Mouse (Mus musculus) limb, embryonic 11.5 days (tissue): ENCODE results near the gene Hoxb6. TPM values are rescaled to one million over a fixed set of nuclear protein-coding genes. Genes with fewer than 3 reads are reported as not detected.
A peak's percentile ranks its signal among the peaks of the same experiment; 100 is the strongest.

Source experiments
- ATAC-seq: fragments of 200-750 bp; cut with Nextera tagmentation; 2 replicates; pipeline ENCODE4 v1.8.0; 2017; ENCODE audit warnings: low read depth; ENCODE audit not compliant: insufficient number of reproducible peaks, low FRiP score, low TSS enrichment
- DNase-seq: peaks from one replicate; pipeline ENCODE4 v3.0.0-alpha.2; 2015; ENCODE audit warnings: low spot score
- H3K27ac ChIP-seq: fragments of 300-500 bp; sonication (generic); replicated peaks from 2 replicates; pipeline ENCODE4 v1.5.1; 2014; ENCODE audit warnings: low read depth, mild to moderate bottlenecking, low read length
- H3K27me3 ChIP-seq: fragments of 300-500 bp; sonication (generic); 2 replicates; pipeline ENCODE4 v1.6.1; 2014; ENCODE audit warnings: mild to moderate bottlenecking, low read length, mixed read lengths; ENCODE audit not compliant: control insufficient read depth, insufficient read depth
- H3K36me3 ChIP-seq: fragments of 300-500 bp; sonication (generic); 2 replicates; pipeline ENCODE4 v1.6.1; 2014; ENCODE audit warnings: mild to moderate bottlenecking, low read length, moderate library complexity, mixed read lengths; ENCODE audit not compliant: control insufficient read depth, insufficient read depth
- H3K4me1 ChIP-seq: fragments of 300-500 bp; sonication (generic); 2 replicates; pipeline ENCODE4 v1.6.1; 2014; ENCODE audit warnings: low read length, mixed read lengths; ENCODE audit not compliant: control insufficient read depth, insufficient read depth
- H3K4me2 ChIP-seq: fragments of 300-500 bp; sonication (generic); 2 replicates; pipeline ENCODE4 v1.6.1; 2014; ENCODE audit warnings: low read depth, mild to moderate bottlenecking, moderate library complexity; ENCODE audit not compliant: severe bottlenecking
- H3K4me3 ChIP-seq: fragments of 300-500 bp; sonication (generic); 2 replicates; pipeline ENCODE4 v1.5.1; 2014; ENCODE audit warnings: low read depth, low read length
- H3K9ac ChIP-seq: fragments of 300-500 bp; sonication (generic); 2 replicates; pipeline ENCODE4 v1.6.1; 2014; ENCODE audit warnings: mild to moderate bottlenecking, low read length
- H3K9me3 ChIP-seq: fragments of 300-500 bp; sonication (generic); 2 replicates; pipeline ENCODE4 v1.6.1; 2016; ENCODE audit warnings: low read length; ENCODE audit not compliant: control insufficient read depth
- WGBS: fragments of 180-500 bp; shearing (Covaris S2); extraction: QIAGEN DNeasy Blood & Tissue Kit; methylation state at CpG from one replicate; pipeline ENCODE4 v1.1.7; 2014; 5-methylcytosine and 5-hydroxymethylcytosine counted together
- polyA plus RNA-seq: library from polyadenylated mRNA; unstranded; fragments of >200 nt; fragmentation: Nextera tagmentation; extraction: Ambion mirVana; gene quantifications from 2 replicates; pipeline ENCODE4 v1.2.1, GENCODE M21; 2014

The Hoxb6 gene
- polyA plus RNA-seq, 1 experiment from 2014 or later = 1.9 TPM

- Histone ChIP-seq H3K4me2 (peak overlapping the region; percentile 64), H3K4me1 (peaks cover 14% of the 10 kb centered on the region; the same call in 1 of the 2 replicates), H3K27me3 (peaks cover 73% of the 10 kb centered on the region), H3K9me3 (no peaks in the 10 kb centered on the region), H3K36me3 (no peaks in the 10 kb centered on the region), H3K9ac (peak overlapping the region; percentile 46), H3K4me3 (peak overlapping the region; percentile 35), H3K27ac (no peak overlapping the region; the same call in 1 of the 2 replicates)
- ATAC-seq (no peak), DNase-seq (no peak)
- under 1% methylated on average over 55 of the region's 55 CpGs for WGBS
These were observed 5.4 kb upstream of the Hoxb6 start for GRCm38 (mm10) chr11:96286739-96287385.

DNA sequence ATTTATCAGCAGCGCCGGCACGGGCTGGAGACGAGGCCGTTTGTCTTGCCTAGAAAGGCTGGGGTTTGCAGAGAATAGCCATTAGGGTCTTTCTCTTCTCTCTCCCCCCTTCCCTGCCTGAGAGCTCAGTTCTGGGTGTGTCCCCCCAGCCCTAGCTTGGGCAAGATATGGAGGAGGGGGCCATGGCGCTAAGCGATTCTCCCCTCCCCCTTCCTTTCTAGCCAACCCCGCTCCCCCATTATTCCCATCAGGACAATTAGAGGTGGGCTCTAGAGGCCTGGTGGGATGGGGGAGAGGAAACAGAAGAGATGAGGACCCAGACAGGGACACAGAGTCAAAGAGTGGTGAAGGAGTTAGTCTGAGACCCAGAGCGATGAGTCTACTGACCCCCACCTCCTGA is 4.9 kb upstream of the Hoxb6 start:
- Histone ChIP-seq H3K4me2 (peak overlapping the region; percentile 64), H3K27me3 (peaks cover 75% of the 10 kb centered on the region), H3K36me3 (no peaks in the 10 kb centered on the region), H3K4me3 (peak overlapping the region; percentile 35), H3K4me1 (peaks cover 14% of the 10 kb centered on the region; the same call in 1 of the 2 replicates), H3K9me3 (no peaks in the 10 kb centered on the region), H3K9ac (peak overlapping the region; percentile 46; the same call in 1 of the 2 replicates), H3K27ac (no peak overlapping the region; the same call in 1 of the 2 replicates)
- WGBS = 0% methylated on average over 9 of the region's 9 CpGs
- DNase-seq (no peak), ATAC-seq (no peak)

DNA sequence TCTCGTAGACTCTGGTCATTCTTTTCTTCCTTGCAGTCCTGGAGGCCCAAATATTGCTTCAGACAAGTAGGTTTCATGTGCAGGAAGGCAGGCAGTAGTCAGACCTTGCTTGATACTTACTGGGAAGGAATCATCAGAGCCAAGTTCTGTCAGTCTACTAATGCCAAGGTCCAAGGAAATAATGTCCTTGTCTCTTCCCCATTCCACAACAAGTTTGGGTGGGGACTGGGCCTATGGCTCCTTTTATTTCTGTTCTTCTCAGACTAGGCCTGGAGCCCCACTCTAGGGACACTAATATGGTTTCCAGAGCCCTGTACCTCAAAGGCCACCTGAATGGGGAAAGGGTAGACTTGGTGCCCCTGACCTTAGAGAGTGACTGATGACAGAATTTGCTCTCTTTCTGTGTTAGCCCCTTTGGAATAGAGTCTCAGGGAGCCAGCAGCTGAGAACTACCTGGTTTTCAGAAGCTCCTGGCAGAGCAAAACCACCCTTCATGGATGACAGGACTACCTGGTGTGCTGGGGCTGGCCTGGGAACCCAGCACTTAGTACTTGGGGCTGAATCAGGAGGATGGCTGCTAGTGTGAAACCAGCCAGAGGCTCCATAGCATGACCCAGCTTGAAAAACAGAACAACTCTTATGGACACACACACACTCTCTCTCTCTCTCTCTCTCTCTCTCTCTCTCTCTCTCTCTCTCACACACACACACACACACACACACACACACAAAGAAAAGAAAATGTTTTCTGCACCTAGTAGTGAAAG is 3.6 kb upstream of the Hoxb6 start:
- peaks cover 11% of the 10 kb centered on the region; the same call in 1 of the 2 replicates for H3K4me1 ChIP-seq
- no peak for ATAC-seq
- DNase-seq = no peak
- H3K9ac ChIP-seq = no peak overlapping the region
- H3K36me3 ChIP-seq = no peaks in the 10 kb centered on the region
- no peaks in the 10 kb centered on the region for H3K9me3 ChIP-seq
- H3K4me3 ChIP-seq = no peak overlapping the region
- H3K27me3 ChIP-seq = peaks cover 75% of the 10 kb centered on the region
- no peak overlapping the region for H3K27ac ChIP-seq
- H3K4me2 ChIP-seq = no peak overlapping the region
- 44% methylated on average over 1 of the region's 1 CpGs for WGBS

DNA sequence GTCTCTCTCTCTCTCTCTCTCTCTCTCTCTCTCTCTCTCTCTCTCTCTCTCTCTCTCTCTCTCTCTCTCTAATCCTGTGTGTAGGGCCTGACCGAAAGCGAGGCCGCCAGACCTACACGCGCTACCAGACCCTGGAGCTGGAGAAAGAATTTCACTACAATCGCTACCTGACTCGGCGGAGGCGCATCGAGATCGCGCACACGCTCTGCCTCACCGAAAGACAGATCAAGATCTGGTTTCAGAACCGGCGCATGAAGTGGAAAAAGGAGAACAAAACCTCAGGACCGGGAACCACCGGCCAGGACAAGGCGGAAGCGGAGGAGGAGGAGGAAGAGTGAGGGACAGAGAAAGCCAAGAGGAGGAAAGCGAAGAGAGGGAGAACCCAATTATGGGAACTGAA is 3.0 kb upstream of the Hoxb6 start:
- H3K4me2 ChIP-seq = no peak overlapping the region
- no peak for DNase-seq
- peaks cover 12% of the 10 kb centered on the region; the same call in 1 of the 2 replicates for H3K4me1 ChIP-seq
- peaks cover 76% of the 10 kb centered on the region for H3K27me3 ChIP-seq
- ATAC-seq = no peak
- no peak overlapping the region for H3K9ac ChIP-seq
- H3K9me3 ChIP-seq = no peaks in the 10 kb centered on the region
- H3K27ac ChIP-seq = no peak overlapping the region
- 21% methylated on average over 21 of the region's 21 CpGs for WGBS
- H3K4me3 ChIP-seq = no peak overlapping the region
- no peaks in the 10 kb centered on the region for H3K36me3 ChIP-seq

GRCm38 (mm10) chr11:96289837-96290236 is 2.4 kb upstream of the Hoxb6 start:
- H3K27ac ChIP-seq = no peak overlapping the region
- ATAC-seq (no peak), DNase-seq (no peak)
- H3K27me3 ChIP-seq = peaks cover 78% of the 10 kb centered on the region
- no peak overlapping the region for H3K9ac ChIP-seq
- no peak overlapping the region for H3K4me2 ChIP-seq
- 38% methylated on average over 6 of the region's 6 CpGs for WGBS
- peaks cover 10% of the 10 kb centered on the region; the same call in 1 of the 2 replicates for H3K4me1 ChIP-seq
- H3K36me3 ChIP-seq = no peaks in the 10 kb centered on the region
- H3K4me3 ChIP-seq = no peak overlapping the region
- no peaks in the 10 kb centered on the region for H3K9me3 ChIP-seq

- no peaks in the 10 kb centered on the region for H3K36me3 ChIP-seq
- no peak overlapping the region for H3K4me3 ChIP-seq
- ATAC-seq (no peak), DNase-seq (no peak)
- H3K9me3 ChIP-seq = no peaks in the 10 kb centered on the region
- no peak overlapping the region for H3K27ac ChIP-seq
- WGBS = 13% methylated on average over 17 of the region's 17 CpGs
- no peak overlapping the region for H3K9ac ChIP-seq
- peaks cover 14% of the 10 kb centered on the region; the same call in 1 of the 2 replicates for H3K4me1 ChIP-seq
- H3K4me2 ChIP-seq = no peak overlapping the region
- H3K27me3 ChIP-seq = peaks cover 83% of the 10 kb centered on the region
These were observed 1.4 kb upstream of the Hoxb6 start for GRCm38 (mm10) chr11:96290705-96291355.

DNA sequence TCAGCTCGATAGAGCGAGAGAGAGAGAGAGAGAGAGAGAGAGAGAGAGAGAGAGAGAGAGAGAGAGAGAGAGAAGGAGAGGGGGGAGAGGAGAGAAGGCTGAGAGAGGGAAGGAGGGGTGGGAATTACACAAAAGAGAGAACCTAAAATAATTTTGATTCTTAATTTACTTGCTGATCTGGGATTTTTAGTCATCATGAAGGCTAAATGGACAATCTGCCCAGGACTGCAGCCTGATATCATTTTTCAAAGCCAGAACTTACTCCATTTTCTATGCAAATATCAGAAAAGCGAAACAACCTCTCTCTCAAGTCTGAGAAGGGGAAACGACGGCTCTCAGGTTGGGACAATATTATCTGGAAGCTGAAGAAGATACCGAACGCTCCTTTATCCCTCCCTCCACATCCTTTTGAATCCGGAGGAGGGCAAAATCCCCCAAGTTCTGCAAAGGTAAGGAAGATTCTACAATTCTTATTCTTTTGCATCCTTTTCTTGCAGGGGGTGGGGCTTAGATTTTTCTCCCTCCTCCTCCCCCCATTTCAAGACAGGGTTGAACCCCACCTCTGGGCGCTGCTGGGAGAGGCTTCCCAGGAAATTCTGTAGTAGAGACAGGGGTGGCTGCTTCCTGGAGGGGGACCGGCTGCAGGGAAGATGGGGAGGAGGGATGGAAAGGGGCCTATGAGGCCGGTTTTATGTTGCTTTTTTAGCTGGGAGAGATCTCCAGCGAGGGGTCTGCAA is 457 bp downstream of the Hoxb6 start:
- Histone ChIP-seq H3K36me3 (no peaks in the 10 kb centered on the region), H3K4me2 (peak overlapping the region; percentile 31), H3K27me3 (peaks cover 84% of the 10 kb centered on the region), H3K9ac (peak overlapping the region; percentile 23; the same call in 1 of the 2 replicates), H3K27ac (no peak overlapping the region), H3K9me3 (no peaks in the 10 kb centered on the region), H3K4me3 (peak overlapping the region; percentile 27), H3K4me1 (peaks cover 11% of the 10 kb centered on the region; the same call in 1 of the 2 replicates)
- no peak for DNase-seq
- WGBS = 5% methylated on average over 12 of the region's 12 CpGs
- no peak for ATAC-seq
